Mouse (Mus musculus): ENCODE data around the gene Armc9.

GRCm38 (mm10) chr1:86150929-86151328, 3.7 kb upstream of the Armc9 start:
- TF ChIP-seq CTCF (IDR thresholded peaks at IDR 0.05; ENCODE audit: insufficient read depth, low read length) (no peak), POLR2A (IDR thresholded peaks at IDR 0.05; ENCODE audit: borderline replicate concordance, extremely low read depth, low read depth, low read length) (no peak)

Measured in lung, adult 2 months (tissue).